Mouse (Mus musculus) neural tube, embryonic 13.5 days (tissue): ENCODE measurements at regions not wholly inside any gene's neighbourhood (a gene's known extent, or its start where the extent isn't known, plus 50 kb on each side); places are given as distances from the start of the nearest gene placed in this dataset.
"Not testable (repeated sequence)": the region's sequence is repeated elsewhere in the genome, so short reads cannot be mapped to it uniquely, and the experiment has no call there.

Experiments used
- ATAC-seq: fragments of 200-750 bp; cut with Nextera tagmentation; 2 replicates; pipeline ENCODE4 v1.8.0; 2017; ENCODE audit warnings: low read depth, mild to moderate bottlenecking, moderate TSS enrichment, moderate library complexity
- H3K27ac ChIP-seq: fragments of 300-500 bp; sonication (generic); replicated peaks from 2 replicates; pipeline ENCODE4 v1.5.1; 2015; ENCODE audit warnings: moderate library complexity, mild to moderate bottlenecking, inconsistent platforms
- H3K27me3 ChIP-seq: fragments of 300-500 bp; sonication (generic); 2 replicates; pipeline ENCODE4 v1.6.1; 2015; ENCODE audit warnings: mild to moderate bottlenecking, inconsistent platforms
- H3K36me3 ChIP-seq: fragments of 300-500 bp; sonication (generic); 2 replicates; pipeline ENCODE4 v1.6.1; 2015; ENCODE audit warnings: mild to moderate bottlenecking, inconsistent platforms
- H3K4me1 ChIP-seq: fragments of 300-500 bp; sonication (generic); replicated peaks from 2 replicates; pipeline ENCODE4 v1.6.1; 2015; ENCODE audit warnings: inconsistent platforms
- H3K4me2 ChIP-seq: fragments of 300-500 bp; sonication (generic); 2 replicates; pipeline ENCODE4 v1.6.1; 2015; ENCODE audit warnings: inconsistent platforms, mild to moderate bottlenecking, moderate library complexity
- H3K4me3 ChIP-seq: fragments of 300-500 bp; sonication (generic); 2 replicates; pipeline ENCODE4 v1.5.1; 2015; ENCODE audit warnings: mild to moderate bottlenecking, inconsistent platforms
- H3K9ac ChIP-seq: fragments of 300-500 bp; sonication (generic); 2 replicates; pipeline ENCODE4 v1.6.1; 2015; ENCODE audit warnings: moderate library complexity, mild to moderate bottlenecking, inconsistent platforms
- H3K9me3 ChIP-seq: fragments of 300-500 bp; sonication (generic); 2 replicates; pipeline ENCODE4 v1.6.1; 2016; ENCODE audit warnings: inconsistent platforms
- WGBS: fragments of 180-500 bp; shearing (Covaris S2); methylation state at CpG from one replicate; pipeline ENCODE4 v1.1.7; 2015; 5-methylcytosine and 5-hydroxymethylcytosine counted together

DNA sequence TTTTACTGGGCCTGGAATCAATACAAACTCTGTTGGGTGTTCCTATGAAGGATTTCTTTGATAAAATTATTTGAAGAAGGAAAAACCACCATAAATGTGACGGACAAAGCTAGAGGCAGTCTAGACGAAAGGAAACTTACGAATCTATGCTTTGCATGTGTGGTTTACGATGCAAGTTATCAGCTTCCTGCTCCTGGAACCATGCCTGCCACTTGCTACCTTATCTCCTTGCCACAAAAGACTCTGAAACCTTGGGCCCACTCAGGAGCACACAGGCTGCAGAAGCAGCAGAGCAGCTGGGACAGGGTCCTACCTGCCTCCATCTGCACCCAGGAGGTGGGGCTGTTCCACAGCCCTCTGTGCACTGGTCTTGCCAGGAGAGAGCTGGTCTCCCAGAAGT lies 287.5 kb downstream of the Arl6ip6 start:
- WGBS, result 92% methylated on average over 4 of the region's 4 CpGs
- not testable (repeated sequence) for H3K36me3 ChIP-seq, H3K4me2 ChIP-seq, H3K4me3 ChIP-seq, H3K9me3 ChIP-seq, ATAC-seq, H3K4me1 ChIP-seq, H3K9ac ChIP-seq, H3K27ac ChIP-seq, H3K27me3 ChIP-seq

DNA sequence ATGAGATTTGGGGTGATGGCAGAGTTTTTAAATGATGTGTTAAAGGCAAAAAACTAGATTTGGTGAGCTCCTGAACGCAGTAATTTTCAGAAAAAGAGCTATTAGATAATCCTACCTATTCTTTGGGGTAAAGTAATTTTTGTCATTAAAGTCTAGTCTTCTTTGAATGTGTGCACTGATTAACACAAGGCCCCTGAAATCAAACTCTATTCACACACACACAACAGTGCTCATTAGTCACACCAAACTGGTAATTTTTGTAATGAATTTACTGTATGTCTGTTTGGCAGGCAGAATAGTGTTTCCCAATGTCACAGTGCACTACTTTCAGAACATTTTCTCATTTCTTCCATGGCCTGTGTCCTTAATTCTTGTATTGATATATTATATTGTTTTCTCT lies 296.8 kb downstream of the Arl6ip6 start:
- Histone ChIP-seq H3K9ac (no peak overlapping the region), H3K27ac (no peak overlapping the region), H3K4me3 (no peak overlapping the region), H3K4me2 (no peak overlapping the region), H3K36me3 (no peaks in the 10 kb centered on the region), H3K9me3 (no peaks in the 10 kb centered on the region), H3K27me3 (no peaks in the 10 kb centered on the region), H3K4me1 (no peaks in the 10 kb centered on the region)
- no peak for ATAC-seq
- WGBS, result 89% methylated on average over 1 of the region's 1 CpGs

DNA sequence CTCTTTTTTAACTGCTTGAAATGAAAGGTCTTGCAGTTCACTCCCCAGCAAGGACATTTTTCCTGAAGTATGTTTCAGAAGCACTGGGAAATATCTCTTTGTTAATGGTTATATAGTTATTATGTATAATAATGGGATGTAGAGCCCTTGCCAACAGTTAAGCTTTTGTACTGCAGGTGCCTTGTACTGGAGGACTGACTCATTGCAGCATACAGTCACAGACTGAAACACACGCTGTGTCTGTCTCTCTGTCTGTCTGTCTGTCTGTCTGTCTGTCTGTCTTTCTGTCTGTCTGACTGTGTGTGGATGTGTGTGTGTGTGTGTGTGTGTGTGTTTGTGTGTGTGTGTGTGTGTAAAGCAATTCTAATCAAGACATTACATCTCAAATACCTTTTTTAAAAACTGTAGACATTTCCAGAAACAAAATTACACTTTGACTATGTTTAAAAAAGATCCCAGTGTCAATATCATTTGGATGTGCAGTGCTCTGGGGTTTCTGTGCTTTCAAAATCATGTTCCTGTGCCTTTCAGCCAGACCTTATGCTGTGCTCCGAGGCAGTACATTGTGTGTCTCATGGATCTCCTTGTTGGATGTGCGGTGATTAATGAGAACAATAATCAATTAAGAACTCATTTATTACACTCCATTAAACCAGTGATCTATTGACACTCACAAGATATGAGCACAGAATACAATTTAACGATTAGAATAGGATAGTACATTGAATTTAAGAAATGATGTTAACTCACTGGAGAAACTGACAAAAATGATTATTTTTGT lies 299.5 kb downstream of the Arl6ip6 start:
- no peak overlapping the region for H3K9ac ChIP-seq
- H3K9me3 ChIP-seq, result no peaks in the 10 kb centered on the region
- H3K4me2 ChIP-seq, result no peak overlapping the region
- no peaks in the 10 kb centered on the region for H3K27me3 ChIP-seq
- 38% methylated on average over 4 of the region's 4 CpGs for WGBS
- no peaks in the 10 kb centered on the region for H3K36me3 ChIP-seq
- no peaks in the 10 kb centered on the region for H3K4me1 ChIP-seq
- H3K27ac ChIP-seq, result no peak overlapping the region
- H3K4me3 ChIP-seq, result no peak overlapping the region
- ATAC-seq, result peak; percentile 76

DNA sequence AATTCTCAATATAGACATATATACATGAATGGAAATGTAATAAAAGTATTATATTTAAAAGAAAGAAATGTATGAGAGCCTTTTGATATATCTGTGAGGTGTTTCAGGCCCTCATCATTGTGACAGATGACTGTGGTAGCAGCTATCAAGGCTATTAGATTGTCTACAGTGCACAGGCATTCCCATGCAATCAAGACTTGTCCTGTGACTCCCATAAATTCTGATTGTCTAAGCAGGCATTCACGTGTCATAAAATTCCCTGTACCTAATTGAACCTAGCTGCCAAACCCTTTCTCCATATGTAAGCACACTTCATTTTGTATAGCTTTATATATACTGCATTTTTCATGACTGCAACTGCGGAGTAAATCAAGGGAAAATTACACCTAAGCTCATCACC lies 301.3 kb downstream of the Arl6ip6 start:
- H3K4me3 ChIP-seq, result no peak overlapping the region
- H3K27me3 ChIP-seq, result no peaks in the 10 kb centered on the region
- H3K4me2 ChIP-seq, result no peak overlapping the region
- H3K4me1 ChIP-seq, result no peaks in the 10 kb centered on the region
- WGBS, result 65% methylated on average over 2 of the region's 2 CpGs
- H3K9ac ChIP-seq, result no peak overlapping the region
- H3K36me3 ChIP-seq, result no peaks in the 10 kb centered on the region
- ATAC-seq, result 0 out of 2 replicates have a peak, but pooled peaks have one; percentile 32
- H3K27ac ChIP-seq, result no peak overlapping the region
- no peaks in the 10 kb centered on the region for H3K9me3 ChIP-seq

DNA sequence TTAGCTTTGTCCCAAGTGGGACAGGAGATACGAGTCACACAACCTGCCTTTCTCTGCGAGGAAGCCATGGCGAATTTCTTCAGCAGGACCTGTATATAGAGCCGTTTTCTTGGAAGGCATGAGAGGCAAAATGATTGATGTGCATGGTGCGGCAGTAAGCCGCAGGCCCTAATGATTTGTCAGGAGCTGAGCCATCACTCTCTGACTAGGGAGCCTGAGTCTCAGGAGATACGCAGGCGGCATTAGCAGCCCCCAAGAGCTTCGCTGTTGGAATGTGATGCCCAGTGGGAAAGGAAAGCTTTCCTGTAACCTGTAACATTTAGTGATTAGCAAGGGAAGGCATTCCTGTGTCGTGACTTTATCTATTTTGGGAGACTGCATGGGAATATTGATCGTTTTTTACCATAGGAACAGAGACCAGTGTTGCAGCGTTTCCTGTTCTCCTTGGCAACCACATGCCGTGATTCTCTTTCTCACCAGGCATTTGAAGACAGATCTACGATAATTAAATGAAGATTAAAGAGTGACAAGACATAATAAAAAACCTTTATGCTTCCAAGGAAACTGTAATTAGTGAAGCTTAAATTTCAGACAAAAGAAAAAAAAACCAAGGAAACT lies 310.2 kb downstream of the Arl6ip6 start:
- peaks cover 6% of the 10 kb centered on the region for H3K4me1 ChIP-seq
- H3K27me3 ChIP-seq, result no peaks in the 10 kb centered on the region
- ATAC-seq, result peak; percentile 80
- WGBS, result 37% methylated on average over 14 of the region's 14 CpGs
- H3K27ac ChIP-seq, result peak overlapping the region; percentile 55; the same call in 1 of the 2 replicates
- H3K36me3 ChIP-seq, result no peaks in the 10 kb centered on the region
- H3K4me2 ChIP-seq, result peak overlapping the region; percentile 50
- H3K4me3 ChIP-seq, result peak overlapping the region; percentile 17
- no peaks in the 10 kb centered on the region for H3K9me3 ChIP-seq
- peak overlapping the region; percentile 23; the same call in 1 of the 2 replicates for H3K9ac ChIP-seq

DNA sequence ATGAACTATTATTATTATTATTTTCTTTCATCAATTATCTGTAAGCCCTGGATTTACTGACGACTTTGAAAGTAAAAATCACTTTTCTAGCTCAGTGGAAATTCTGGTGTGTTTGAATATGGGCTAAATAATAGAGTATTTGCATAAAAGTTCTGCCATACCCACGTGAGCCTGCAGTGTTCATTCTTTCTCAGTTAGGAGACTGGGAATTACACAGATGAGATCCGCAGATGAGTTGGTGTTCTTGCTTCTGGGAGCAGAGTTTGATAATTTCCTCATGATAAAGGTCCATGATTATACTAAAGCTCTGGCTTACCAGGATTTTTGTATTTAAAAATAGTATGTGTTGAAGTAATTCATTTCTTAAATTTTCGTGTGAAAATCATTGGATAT lies 310.7 kb downstream of the Arl6ip6 start:
- ATAC-seq, result no peak
- Histone ChIP-seq H3K4me3 (no peak overlapping the region), H3K9me3 (no peaks in the 10 kb centered on the region), H3K27ac (no peak overlapping the region), H3K4me1 (peaks cover 6% of the 10 kb centered on the region), H3K27me3 (no peaks in the 10 kb centered on the region), H3K4me2 (no peak overlapping the region), H3K36me3 (no peaks in the 10 kb centered on the region), H3K9ac (no peak overlapping the region)
- 64% methylated on average over 4 of the region's 4 CpGs for WGBS

DNA sequence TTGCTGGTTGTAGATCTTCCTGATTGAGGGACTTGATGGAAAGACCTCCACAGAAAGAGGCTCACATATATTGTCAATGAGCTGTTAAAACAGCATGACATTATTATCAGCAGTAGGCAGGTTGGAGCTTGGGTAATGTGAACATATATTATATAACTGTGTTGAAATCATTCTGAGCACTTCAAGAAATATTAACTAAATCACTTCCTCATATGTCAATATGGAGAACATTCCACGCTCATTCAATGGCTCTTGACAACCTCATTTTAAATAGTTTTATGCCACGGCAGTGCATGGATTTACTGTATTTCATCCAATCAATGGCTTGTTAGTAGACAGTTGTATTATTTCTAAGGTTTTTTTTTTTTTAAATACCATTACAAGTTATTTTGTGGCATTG lies 350.6 kb downstream of the Arl6ip6 start:
- no peaks in the 10 kb centered on the region for H3K36me3 ChIP-seq
- no peak overlapping the region for H3K4me2 ChIP-seq
- no peak overlapping the region for H3K4me3 ChIP-seq
- WGBS, result 91% methylated on average over 2 of the region's 2 CpGs
- no peaks in the 10 kb centered on the region for H3K9me3 ChIP-seq
- no peak for ATAC-seq
- H3K27ac ChIP-seq, result no peak overlapping the region
- H3K9ac ChIP-seq, result no peak overlapping the region
- no peaks in the 10 kb centered on the region for H3K4me1 ChIP-seq
- no peaks in the 10 kb centered on the region for H3K27me3 ChIP-seq

DNA sequence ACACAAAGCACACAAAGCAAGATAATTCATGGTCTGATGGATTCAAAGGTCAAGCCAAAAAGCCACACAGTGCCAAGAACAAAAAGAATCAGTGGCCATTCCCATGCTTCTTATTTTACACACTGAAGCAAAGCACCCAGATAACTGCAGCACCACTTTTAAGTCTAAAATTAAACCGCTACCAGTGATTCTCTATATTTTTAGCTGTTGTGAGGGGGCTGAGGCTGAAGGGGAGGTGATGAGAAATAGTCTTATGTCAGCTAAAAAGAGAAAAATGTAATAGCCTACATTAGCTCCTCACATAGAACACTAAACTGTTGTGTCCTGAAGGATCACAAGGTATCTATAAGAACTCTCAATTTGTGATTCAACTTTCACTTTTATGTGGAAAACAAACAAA lies 382.5 kb downstream of the Arl6ip6 start:
- Histone ChIP-seq H3K27me3 (no peaks in the 10 kb centered on the region), H3K27ac (no peak overlapping the region), H3K36me3 (no peaks in the 10 kb centered on the region), H3K4me2 (no peak overlapping the region), H3K4me3 (no peak overlapping the region), H3K4me1 (no peaks in the 10 kb centered on the region), H3K9me3 (no peaks in the 10 kb centered on the region), H3K9ac (no peak overlapping the region)
- ATAC-seq, result no peak
- WGBS, result 35% methylated on average over 1 of the region's 1 CpGs

DNA sequence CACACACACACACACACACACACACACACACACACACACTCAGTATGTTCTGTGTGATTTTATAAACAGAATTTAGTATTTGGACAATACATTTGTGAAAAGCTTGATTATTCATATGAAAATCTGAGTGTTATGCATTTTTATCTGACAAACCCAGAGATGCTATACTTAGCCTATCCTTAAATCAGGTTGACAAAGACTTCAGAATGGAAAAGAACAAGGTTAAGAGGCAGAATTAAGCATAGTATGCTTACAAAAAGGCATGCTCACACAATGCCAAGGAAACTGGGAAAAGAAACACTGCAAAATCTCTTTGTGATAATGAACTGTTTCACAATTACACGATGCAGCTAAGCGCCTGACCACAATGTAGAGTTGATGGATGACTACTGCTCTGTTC lies 414.3 kb downstream of the Arl6ip6 start:
- Histone ChIP-seq H3K9ac (no peak overlapping the region), H3K36me3 (no peaks in the 10 kb centered on the region), H3K9me3 (no peaks in the 10 kb centered on the region), H3K4me2 (no peak overlapping the region), H3K27me3 (no peaks in the 10 kb centered on the region), H3K4me3 (no peak overlapping the region), H3K4me1 (no peaks in the 10 kb centered on the region), H3K27ac (no peak overlapping the region)
- 53% methylated on average over 2 of the region's 2 CpGs for WGBS
- no peak for ATAC-seq

DNA sequence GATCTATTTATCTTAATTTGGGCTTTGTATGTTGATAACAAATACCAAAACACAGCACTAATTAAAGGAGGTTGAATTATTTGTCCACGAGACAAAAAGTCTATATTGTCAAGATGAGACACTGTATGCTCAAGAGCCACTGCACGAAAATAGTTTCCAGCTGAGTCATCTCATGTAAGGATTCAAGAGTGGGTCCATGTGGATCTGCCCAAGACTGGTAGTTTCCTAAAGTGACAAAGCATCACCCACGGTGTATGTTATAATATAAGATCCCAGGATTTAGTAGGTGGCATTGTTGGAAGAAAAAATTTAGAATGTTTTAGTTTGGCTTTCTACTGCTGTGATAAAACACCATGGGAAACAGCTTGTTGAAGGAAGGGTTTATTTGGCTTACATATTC lies 428.2 kb downstream of the Arl6ip6 start:
- no peaks in the 10 kb centered on the region for H3K4me1 ChIP-seq
- H3K9me3 ChIP-seq, result no peaks in the 10 kb centered on the region
- 82% methylated on average over 3 of the region's 3 CpGs for WGBS
- H3K9ac ChIP-seq, result no peak overlapping the region
- H3K27me3 ChIP-seq, result no peaks in the 10 kb centered on the region
- H3K4me3 ChIP-seq, result no peak overlapping the region
- ATAC-seq, result no peak
- no peaks in the 10 kb centered on the region for H3K36me3 ChIP-seq
- no peak overlapping the region for H3K4me2 ChIP-seq
- no peak overlapping the region for H3K27ac ChIP-seq

DNA sequence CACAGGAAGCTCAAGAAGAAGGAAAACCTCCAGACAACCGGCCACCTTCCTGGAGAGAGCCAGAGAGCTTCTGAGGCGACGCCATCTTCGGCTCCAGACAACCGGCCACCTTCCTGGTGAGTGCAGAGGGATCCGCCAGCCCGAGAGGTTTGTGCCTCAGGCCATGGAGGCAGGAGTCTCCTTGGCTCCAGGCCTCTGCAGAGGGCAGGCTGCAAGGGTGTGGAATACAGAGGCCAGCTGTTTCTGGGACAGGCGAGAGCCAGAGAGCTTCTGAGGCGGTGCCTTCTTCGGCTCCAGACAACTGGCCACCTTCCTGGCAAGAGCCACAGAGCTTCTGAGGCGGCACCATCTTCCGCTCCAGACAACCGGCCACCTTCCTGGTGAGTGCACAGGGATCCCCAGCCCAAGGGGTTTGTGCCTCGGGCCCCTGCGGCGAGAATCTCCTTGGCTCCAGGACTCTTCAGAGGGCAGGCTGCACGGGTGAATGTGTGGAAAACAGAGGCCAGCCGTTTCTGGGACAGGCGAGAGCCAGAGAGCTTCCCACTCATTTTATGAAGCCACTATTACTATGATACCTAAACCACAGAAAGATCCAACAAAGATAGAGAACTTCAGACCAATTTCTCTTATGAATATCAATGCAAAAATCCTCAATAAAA lies 441.4 kb downstream of the Arl6ip6 start:
- WGBS, result 71% methylated on average over 19 of the region's 19 CpGs
- not testable (repeated sequence) for H3K27me3 ChIP-seq, H3K4me2 ChIP-seq, ATAC-seq, H3K27ac ChIP-seq, H3K9me3 ChIP-seq, H3K4me1 ChIP-seq, H3K36me3 ChIP-seq, H3K9ac ChIP-seq, H3K4me3 ChIP-seq

DNA sequence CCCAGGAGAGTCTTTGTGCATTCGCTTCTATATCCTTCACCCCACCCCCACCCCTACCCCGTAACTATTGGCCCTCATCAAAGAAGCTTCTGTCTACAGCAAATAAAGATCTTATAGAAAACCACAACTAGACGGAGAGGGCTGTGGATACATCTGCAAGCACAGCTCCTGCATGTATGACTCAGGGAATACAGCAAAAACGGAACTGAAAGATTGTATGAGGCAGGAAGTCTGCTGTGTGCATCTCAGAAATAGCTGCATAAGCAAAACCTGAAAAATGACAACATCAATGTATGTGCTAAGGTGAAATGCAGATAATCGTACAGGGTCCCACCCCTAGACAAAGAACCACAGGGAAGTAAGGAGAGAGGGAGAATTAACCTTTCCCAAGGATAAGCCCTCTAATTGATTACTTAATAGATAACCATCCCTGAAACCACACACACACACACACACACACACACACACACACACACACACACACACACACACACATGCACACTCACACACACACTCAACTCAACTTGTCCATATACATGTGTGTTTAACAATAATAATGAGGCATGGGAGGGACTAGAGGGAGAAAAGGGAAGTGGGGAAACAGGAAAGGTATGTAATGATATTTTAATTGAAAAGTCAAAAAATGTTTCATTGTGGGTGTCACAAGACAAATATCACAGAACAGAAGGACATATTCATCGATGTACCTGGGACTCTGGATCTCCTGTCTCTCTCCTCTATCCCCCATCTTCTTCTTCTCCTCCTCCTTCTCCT lies 416.6 kb downstream of the Rprm start:
- 77% methylated on average over 6 of the region's 6 CpGs for WGBS
- no peaks in the 10 kb centered on the region for H3K36me3 ChIP-seq
- no peak for ATAC-seq

More for the DNA sequence above, 416.6 kb downstream of the Rprm start:
- Histone ChIP-seq H3K4me1 (no peaks in the 10 kb centered on the region), H3K9me3 (no peaks in the 10 kb centered on the region), H3K27me3 (no peaks in the 10 kb centered on the region), H3K4me2 (no peak overlapping the region), H3K27ac (no peak overlapping the region), H3K9ac (no peak overlapping the region), H3K4me3 (no peak overlapping the region)
